Mouse (Mus musculus): ENCODE data around the gene Dnmt3l. TPM values are rescaled to one million over a fixed set of nuclear protein-coding genes. Genes with fewer than 3 reads are reported as not detected.
A peak's percentile ranks its signal among the peaks of the same experiment; 100 is the strongest.

Dnmt3l gene
- total and polyA plus RNA-seq, 2 experiments from 2014 or later = not detected

- Histone ChIP-seq H3K4me3 (ENCODE audit: low read depth, low read length) (no peak overlapping the region), H3K27me3 (ENCODE audit: control insufficient read depth, insufficient read depth, low read length) (no peaks in the 10 kb centered on the region)
- WGBS = 90% methylated on average over 6 of the region's 6 CpGs
Measured at GRCm38 (mm10) chr10:78085711-78086110, 44.0 kb downstream of the Dnmt3l start.

GRCm38 (mm10) chr10:78086444-78087061 is 44.8 kb downstream of the Dnmt3l start:
- TF ChIP-seq EP300 (IDR thresholded peaks at IDR 0.05; ENCODE audit: low read depth) = no peak
- no peak for TF ChIP-seq CTCF (IDR thresholded peaks at IDR 0.05; ENCODE audit: low read depth)
- ATAC-seq (ENCODE audit: insufficient read depth, low read depth) (no peak), DNase-seq (ENCODE audit: low spot score) (no peak)
- H3K9me3 ChIP-seq (replicated peaks; ENCODE audit: control insufficient read depth, low read length) = no peaks in the 10 kb centered on the region
- no peak overlapping the region for H3K4me3 ChIP-seq (ENCODE audit: low read depth, low read length)
- no peak overlapping the region for H3K9ac ChIP-seq (replicated peaks; ENCODE audit: low read depth, low read length)
- H3K27me3 ChIP-seq (ENCODE audit: control insufficient read depth, insufficient read depth, low read length) = no peaks in the 10 kb centered on the region
- WGBS = 51% methylated on average over 10 of the region's 10 CpGs
- no peak overlapping the region for H3K4me2 ChIP-seq (ENCODE audit: low read depth, low read length)
- H3K4me1 ChIP-seq (ENCODE audit: control insufficient read depth, insufficient read depth) = no peaks in the 10 kb centered on the region
- no peaks in the 10 kb centered on the region for H3K36me3 ChIP-seq (replicated peaks; ENCODE audit: control insufficient read depth, insufficient read depth, low read length)
- no peak overlapping the region; the same call in 1 of the 2 replicates for H3K27ac ChIP-seq (ENCODE audit: low read depth)

More at GRCm38 (mm10) chr10:78085711-78086110, 44.0 kb downstream of the Dnmt3l start:
- Histone ChIP-seq H3K4me2 (ENCODE audit: low read depth, low read length) (no peak overlapping the region), H3K27ac (ENCODE audit: low read depth) (no peak overlapping the region), H3K4me1 (ENCODE audit: control insufficient read depth, insufficient read depth) (no peaks in the 10 kb centered on the region), H3K36me3 (replicated peaks; ENCODE audit: control insufficient read depth, insufficient read depth, low read length) (no peaks in the 10 kb centered on the region), H3K9me3 (replicated peaks; ENCODE audit: control insufficient read depth, low read length) (no peaks in the 10 kb centered on the region), H3K9ac (replicated peaks; ENCODE audit: low read depth, low read length) (no peak overlapping the region)
- TF ChIP-seq CTCF (IDR thresholded peaks at IDR 0.05; ENCODE audit: low read depth) = no peak
- DNase-seq (ENCODE audit: low spot score) = no peak
- no peak for ATAC-seq (ENCODE audit: insufficient read depth, low read depth)

DNA sequence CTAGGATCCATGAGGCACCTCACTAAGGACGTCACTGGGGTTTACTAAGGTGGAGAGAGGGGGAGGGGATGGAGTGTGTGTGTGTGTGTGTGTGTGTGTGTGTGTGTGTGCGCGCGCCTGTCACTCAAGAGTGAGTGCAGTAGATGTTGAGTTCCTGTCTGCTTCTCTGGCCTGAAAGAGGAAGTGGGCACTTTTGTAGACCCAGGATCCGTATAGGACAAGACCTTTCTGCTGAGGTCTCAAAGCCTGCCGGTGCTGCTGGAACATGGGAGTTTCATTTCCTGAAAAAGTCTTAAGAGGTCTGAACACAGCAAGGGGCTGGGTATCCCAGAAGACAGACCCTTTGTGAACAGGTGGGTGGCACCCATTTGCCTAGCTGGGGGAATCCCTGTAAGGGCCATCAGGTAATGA is 45.4 kb downstream of the Dnmt3l start:
- no peak overlapping the region for H3K27ac ChIP-seq (ENCODE audit: low read depth)
- TF ChIP-seq EP300 (IDR thresholded peaks at IDR 0.05; ENCODE audit: low read depth) (no peak), CTCF (IDR thresholded peaks at IDR 0.05; ENCODE audit: low read depth) (no peak)
- H3K4me2 ChIP-seq (ENCODE audit: low read depth, low read length) = no peak overlapping the region
- no peak for ATAC-seq (ENCODE audit: insufficient read depth, low read depth)
- H3K9me3 ChIP-seq (replicated peaks; ENCODE audit: control insufficient read depth, low read length) = no peaks in the 10 kb centered on the region
- no peak overlapping the region for H3K4me3 ChIP-seq (ENCODE audit: low read depth, low read length)
- no peak overlapping the region for H3K9ac ChIP-seq (replicated peaks; ENCODE audit: low read depth, low read length)
- DNase-seq (ENCODE audit: low spot score) = no peak
- no peaks in the 10 kb centered on the region for H3K36me3 ChIP-seq (replicated peaks; ENCODE audit: control insufficient read depth, insufficient read depth, low read length)
- H3K4me1 ChIP-seq (ENCODE audit: control insufficient read depth, insufficient read depth) = no peaks in the 10 kb centered on the region
- 61% methylated on average over 6 of the region's 6 CpGs for WGBS
- H3K27me3 ChIP-seq (ENCODE audit: control insufficient read depth, insufficient read depth, low read length) = no peaks in the 10 kb centered on the region

GRCm38 (mm10) chr10:78090246-78090645 is 48.5 kb downstream of the Dnmt3l start:
- WGBS = 21% methylated on average over 6 of the region's 6 CpGs
- DNase-seq (ENCODE audit: low spot score) (peak; percentile 39), ATAC-seq (ENCODE audit: insufficient read depth, low read depth) (peak; percentile 70)

GRCm38 (mm10) chr10:78090706-78091491 is 49.2 kb downstream of the Dnmt3l start:
- H3K27ac ChIP-seq (ENCODE audit: low read depth) = no peak overlapping the region
- DNase-seq (ENCODE audit: low spot score) (no peak), ATAC-seq (ENCODE audit: insufficient read depth, low read depth) (no peak)
- 61% methylated on average over 4 of the region's 4 CpGs for WGBS
- no peak overlapping the region for H3K4me2 ChIP-seq (ENCODE audit: low read depth, low read length)
- H3K4me3 ChIP-seq (ENCODE audit: low read depth, low read length) = no peak overlapping the region
- no peaks in the 10 kb centered on the region for H3K4me1 ChIP-seq (ENCODE audit: control insufficient read depth, insufficient read depth)
- H3K27me3 ChIP-seq (ENCODE audit: control insufficient read depth, insufficient read depth, low read length) = no peaks in the 10 kb centered on the region
- no peak overlapping the region for H3K9ac ChIP-seq (replicated peaks; ENCODE audit: low read depth, low read length)
- H3K36me3 ChIP-seq (replicated peaks; ENCODE audit: control insufficient read depth, insufficient read depth, low read length) = no peaks in the 10 kb centered on the region
- TF ChIP-seq CTCF (IDR thresholded peaks at IDR 0.05; ENCODE audit: low read depth) = no peak
- no peaks in the 10 kb centered on the region for H3K9me3 ChIP-seq (replicated peaks; ENCODE audit: control insufficient read depth, low read length)

More at GRCm38 (mm10) chr10:78090246-78090645, 48.5 kb downstream of the Dnmt3l start:
- Histone ChIP-seq H3K4me3 (ENCODE audit: low read depth, low read length) (no peak overlapping the region), H3K4me1 (ENCODE audit: control insufficient read depth, insufficient read depth) (no peaks in the 10 kb centered on the region), H3K4me2 (ENCODE audit: low read depth, low read length) (no peak overlapping the region), H3K9me3 (replicated peaks; ENCODE audit: control insufficient read depth, low read length) (no peaks in the 10 kb centered on the region), H3K9ac (replicated peaks; ENCODE audit: low read depth, low read length) (no peak overlapping the region), H3K27ac (ENCODE audit: low read depth) (no peak overlapping the region), H3K27me3 (ENCODE audit: control insufficient read depth, insufficient read depth, low read length) (no peaks in the 10 kb centered on the region), H3K36me3 (replicated peaks; ENCODE audit: control insufficient read depth, insufficient read depth, low read length) (no peaks in the 10 kb centered on the region)
- TF ChIP-seq CTCF (IDR thresholded peaks at IDR 0.05; ENCODE audit: low read depth) = no peak
- no peak for TF ChIP-seq EP300 (IDR thresholded peaks at IDR 0.05; ENCODE audit: low read depth)

Data from heart, postnatal 0 days (tissue).